Mouse (Mus musculus) forebrain, embryonic 12.5 days (tissue): ENCODE data around the gene 2010111I01Rik. TPM values are rescaled to one million over a fixed set of nuclear protein-coding genes. Genes with fewer than 3 reads are reported as not detected.

Experiments
- ATAC-seq: fragments of 200-750 bp; cut with Nextera tagmentation; 2 replicates; pipeline ENCODE4 v1.8.0; 2017; ENCODE audit warnings: moderate TSS enrichment; ENCODE audit not compliant: low FRiP score
- H3K27ac ChIP-seq: fragments of 300-500 bp; sonication (generic); 2 replicates; pipeline ENCODE4 v1.5.1; 2016; ENCODE audit warnings: mild to moderate bottlenecking
- H3K27me3 ChIP-seq: fragments of 300-500 bp; sonication (generic); 2 replicates; pipeline ENCODE4 v1.6.1; 2016; ENCODE audit warnings: mild to moderate bottlenecking
- H3K36me3 ChIP-seq: fragments of 300-500 bp; sonication (generic); replicated peaks from 2 replicates; pipeline ENCODE4 v1.6.1; 2016; ENCODE audit warnings: mild to moderate bottlenecking
- H3K4me1 ChIP-seq: fragments of 300-500 bp; sonication (generic); 2 replicates; pipeline ENCODE4 v1.6.1; 2016
- H3K4me2 ChIP-seq: fragments of 300-500 bp; sonication (generic); 2 replicates; pipeline ENCODE4 v1.6.1; 2016; ENCODE audit warnings: mild to moderate bottlenecking, moderate library complexity
- H3K4me3 ChIP-seq: fragments of 300-500 bp; sonication (generic); replicated peaks from 2 replicates; pipeline ENCODE4 v1.5.1; 2016; ENCODE audit warnings: mild to moderate bottlenecking
- H3K9ac ChIP-seq: fragments of 300-500 bp; sonication (generic); 2 replicates; pipeline ENCODE4 v1.6.1; 2016; ENCODE audit warnings: mild to moderate bottlenecking
- H3K9me3 ChIP-seq: fragments of 300-500 bp; sonication (generic); 2 replicates; pipeline ENCODE4 v1.6.1; 2016
- WGBS: fragments of 180-500 bp; shearing (Covaris S2); methylation state at CpG from one replicate; pipeline ENCODE4 v1.1.7; 2016; 5-methylcytosine and 5-hydroxymethylcytosine counted together
- polyA plus RNA-seq: library from polyadenylated mRNA; unstranded; fragments of >200 nt; fragmentation: Nextera tagmentation; extraction: Ambion mirVana; gene quantifications from 2 replicates; pipeline ENCODE4 v1.2.1, GENCODE M21; 2016

2010111I01Rik gene
- polyA plus RNA-seq, 1 experiment from 2014 or later = 34.3 TPM

GRCm38 (mm10) chr13:63188306-63188705, 223.6 kb downstream of the 2010111I01Rik start:
- Histone ChIP-seq H3K4me3 (no peak overlapping the region), H3K27me3 (no peaks in the 10 kb centered on the region), H3K9me3 (no peaks in the 10 kb centered on the region), H3K4me2 (no peak overlapping the region), H3K9ac (no peak overlapping the region), H3K4me1 (peaks cover 22% of the 10 kb centered on the region), H3K27ac (no peak overlapping the region), H3K36me3 (no peaks in the 10 kb centered on the region)
- ATAC-seq = no peak
- WGBS = 81% methylated on average over 5 of the region's 5 CpGs

GRCm38 (mm10) chr13:63188811-63189210, 224.1 kb downstream of the 2010111I01Rik start:
- Histone ChIP-seq H3K36me3 (no peaks in the 10 kb centered on the region), H3K27me3 (no peaks in the 10 kb centered on the region), H3K27ac (no peak overlapping the region), H3K9ac (no peak overlapping the region), H3K4me1 (peaks cover 22% of the 10 kb centered on the region), H3K4me3 (no peak overlapping the region), H3K9me3 (no peaks in the 10 kb centered on the region), H3K4me2 (no peak overlapping the region)
- 55% methylated on average over 2 of the region's 2 CpGs for whole genome bisulfite sequencing
- no peak for ATAC-seq

DNA sequence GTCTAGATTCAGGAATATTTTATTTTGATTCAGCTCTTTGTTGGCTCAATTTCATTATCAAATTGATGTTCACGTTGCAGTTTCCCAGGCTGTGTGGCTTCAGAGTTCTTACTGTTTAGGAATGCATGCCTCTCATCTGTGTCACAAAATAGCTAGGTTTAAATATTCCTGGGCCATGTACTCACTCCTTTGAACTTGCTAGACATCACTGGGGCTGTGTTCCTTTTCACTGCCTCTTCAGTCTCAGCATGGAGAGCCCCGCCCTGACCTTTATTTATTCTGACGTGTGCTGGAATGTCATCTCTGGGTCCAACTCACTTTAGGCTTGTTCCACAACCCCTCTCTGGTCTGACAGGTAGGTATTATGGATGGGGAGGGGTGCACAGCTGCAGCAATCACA, 228.7 kb downstream of the 2010111I01Rik start:
- no peak for ATAC-seq
- Histone ChIP-seq H3K4me1 (0 out of 2 replicates have a peak, but pooled peaks cover 1% of the 10 kb centered on the region), H3K4me2 (no peak overlapping the region), H3K4me3 (no peak overlapping the region), H3K9ac (no peak overlapping the region), H3K36me3 (no peaks in the 10 kb centered on the region), H3K27ac (no peak overlapping the region), H3K9me3 (no peaks in the 10 kb centered on the region), H3K27me3 (no peaks in the 10 kb centered on the region)
- WGBS = 69% methylated on average over 3 of the region's 3 CpGs

GRCm38 (mm10) chr13:63198038-63198437, 233.3 kb downstream of the 2010111I01Rik start:
- no peaks in the 10 kb centered on the region for H3K27me3 ChIP-seq
- WGBS = 84% methylated on average over 1 of the region's 1 CpGs
- no peak overlapping the region for H3K4me3 ChIP-seq
- H3K36me3 ChIP-seq = no peaks in the 10 kb centered on the region
- no peak overlapping the region for H3K4me2 ChIP-seq
- peaks cover 4% of the 10 kb centered on the region; the same call in 1 of the 2 replicates for H3K4me1 ChIP-seq
- H3K9ac ChIP-seq = no peak overlapping the region
- no peaks in the 10 kb centered on the region for H3K9me3 ChIP-seq
- H3K27ac ChIP-seq = no peak overlapping the region
- no peak for ATAC-seq

DNA sequence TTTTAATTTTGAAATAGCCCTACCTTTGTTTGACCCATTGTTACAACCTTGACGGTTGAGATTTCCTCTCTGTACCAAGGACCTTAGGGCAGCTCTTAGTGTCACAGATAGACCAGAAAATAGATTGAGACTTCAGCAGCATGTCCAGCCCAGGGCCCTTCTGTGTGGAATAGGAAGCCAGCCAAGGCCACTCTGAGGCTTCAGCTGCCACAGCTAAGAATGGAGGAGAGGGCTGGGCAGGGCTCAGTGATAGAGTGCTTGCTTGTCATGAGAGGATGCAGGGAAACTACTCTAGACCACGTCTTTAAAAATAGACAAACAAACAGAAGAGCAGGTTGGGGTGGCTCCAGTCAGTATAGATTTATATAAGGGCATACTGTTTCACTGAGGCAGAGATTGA, 234.9 kb downstream of the 2010111I01Rik start:
- Histone ChIP-seq H3K4me3 (no peak overlapping the region), H3K36me3 (no peaks in the 10 kb centered on the region), H3K9me3 (no peaks in the 10 kb centered on the region), H3K27ac (no peak overlapping the region), H3K4me1 (peaks cover 19% of the 10 kb centered on the region), H3K4me2 (no peak overlapping the region), H3K9ac (no peak overlapping the region), H3K27me3 (no peaks in the 10 kb centered on the region)
- WGBS = 79% methylated on average over 2 of the region's 2 CpGs
- ATAC-seq = no peak

- Histone ChIP-seq H3K27me3 (peaks cover 6% of the 10 kb centered on the region; the same call in 1 of the 2 replicates), H3K4me2 (no peak overlapping the region), H3K4me1 (peaks cover 21% of the 10 kb centered on the region), H3K9me3 (no peaks in the 10 kb centered on the region), H3K4me3 (no peak overlapping the region), H3K36me3 (no peaks in the 10 kb centered on the region), H3K27ac (no peak overlapping the region), H3K9ac (no peak overlapping the region)
- ATAC-seq = no peak
- 24% methylated on average over 8 of the region's 8 CpGs for WGBS
These were observed 239.0 kb downstream of the 2010111I01Rik start for GRCm38 (mm10) chr13:63203502-63204278.

GRCm38 (mm10) chr13:63205750-63206149, 241.1 kb downstream of the 2010111I01Rik start:
- WGBS = 72% methylated on average over 4 of the region's 4 CpGs
- H3K36me3 ChIP-seq = no peaks in the 10 kb centered on the region
- H3K27me3 ChIP-seq = peaks cover 6% of the 10 kb centered on the region; the same call in 1 of the 2 replicates
- no peak for ATAC-seq
- no peak overlapping the region for H3K9ac ChIP-seq
- H3K9me3 ChIP-seq = no peaks in the 10 kb centered on the region
- H3K27ac ChIP-seq = no peak overlapping the region
- H3K4me1 ChIP-seq = peaks cover 21% of the 10 kb centered on the region
- H3K4me2 ChIP-seq = no peak overlapping the region
- no peak overlapping the region for H3K4me3 ChIP-seq

DNA sequence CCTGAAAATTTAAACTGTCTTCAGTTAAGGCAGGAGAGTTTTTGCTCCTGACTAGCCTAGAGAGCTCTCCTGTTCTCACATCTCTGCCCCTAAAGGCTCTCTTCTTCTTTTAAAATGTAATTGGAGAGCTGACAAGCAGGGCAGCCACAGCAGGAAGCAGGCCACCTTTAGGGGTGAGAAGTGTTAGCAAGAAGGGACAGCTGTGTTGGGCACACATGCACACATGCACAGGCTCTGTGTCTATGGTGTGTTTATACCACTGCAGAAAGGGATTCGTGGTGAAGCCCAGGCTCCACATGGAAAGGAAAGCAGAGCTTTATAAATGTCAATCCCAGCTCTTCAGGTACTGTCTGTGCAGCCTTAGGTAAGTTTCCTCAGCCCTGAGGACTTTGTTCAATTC, 241.7 kb downstream of the 2010111I01Rik start:
- no peak for ATAC-seq
- no peak overlapping the region for H3K4me3 ChIP-seq

GRCm38 (mm10) chr13:63216537-63216936, 251.8 kb downstream of the 2010111I01Rik start:
- H3K9me3 ChIP-seq = no peaks in the 10 kb centered on the region
- ATAC-seq = no peak
- H3K4me1 ChIP-seq = no peaks in the 10 kb centered on the region
- H3K4me3 ChIP-seq = no peak overlapping the region
- no peak overlapping the region for H3K4me2 ChIP-seq
- H3K9ac ChIP-seq = no peak overlapping the region
- H3K27ac ChIP-seq = no peak overlapping the region
- no peaks in the 10 kb centered on the region for H3K27me3 ChIP-seq
- 0 out of 2 replicates have a peak, but pooled peaks cover 4% of the 10 kb centered on the region for H3K36me3 ChIP-seq

More for the DNA sequence above, 241.7 kb downstream of the 2010111I01Rik start:
- WGBS = 59% methylated on average over 1 of the region's 1 CpGs
- Histone ChIP-seq H3K4me1 (peaks cover 21% of the 10 kb centered on the region), H3K9ac (no peak overlapping the region), H3K27ac (no peak overlapping the region), H3K36me3 (no peaks in the 10 kb centered on the region), H3K9me3 (no peaks in the 10 kb centered on the region), H3K27me3 (peaks cover 6% of the 10 kb centered on the region; the same call in 1 of the 2 replicates), H3K4me2 (no peak overlapping the region)

GRCm38 (mm10) chr13:63223026-63223770, 258.5 kb downstream of the 2010111I01Rik start:
- no peaks in the 10 kb centered on the region for H3K36me3 ChIP-seq
- WGBS = 97% methylated on average over 8 of the region's 8 CpGs
- no peak for ATAC-seq

DNA sequence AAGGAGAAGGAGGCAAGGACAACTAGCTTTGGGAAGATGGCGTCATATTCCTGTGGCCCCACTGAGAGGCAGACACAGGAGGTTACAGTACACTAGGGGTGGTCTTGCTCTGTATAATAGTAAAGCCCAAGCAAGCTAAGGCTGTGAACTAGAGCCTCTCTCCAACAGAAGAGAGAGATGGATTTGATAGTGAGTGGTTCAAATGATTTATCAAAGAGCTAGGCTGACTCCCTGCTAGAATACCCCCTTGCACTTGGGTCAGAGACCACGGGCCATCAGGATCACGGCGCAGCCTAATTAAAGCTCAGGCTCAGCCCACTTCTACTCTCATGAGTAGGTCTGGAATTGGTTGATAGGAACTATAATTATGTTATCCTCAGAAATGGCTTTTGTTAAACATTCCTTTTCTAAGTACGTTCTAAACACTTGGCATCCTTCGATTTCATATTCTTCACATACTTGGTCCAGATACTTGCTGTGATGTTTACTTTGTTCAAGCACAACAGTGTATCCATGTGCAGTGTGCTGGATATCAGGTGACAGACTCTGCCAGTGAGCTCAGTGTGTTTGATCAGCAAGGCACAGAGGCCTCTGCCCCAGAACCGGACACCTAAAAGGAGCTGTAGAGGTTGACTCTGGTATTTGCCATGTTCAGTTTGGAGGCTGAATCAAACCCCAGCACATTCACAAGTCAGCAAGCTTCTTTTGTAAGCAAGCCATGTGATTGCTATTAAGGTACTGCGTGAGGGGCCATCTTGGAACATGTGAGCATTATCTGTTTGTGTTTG, 261.3 kb downstream of the 2010111I01Rik start:
- Histone ChIP-seq H3K4me2 (no peak overlapping the region), H3K4me3 (no peak overlapping the region), H3K9me3 (no peaks in the 10 kb centered on the region), H3K27ac (no peak overlapping the region), H3K4me1 (no peaks in the 10 kb centered on the region), H3K27me3 (no peaks in the 10 kb centered on the region), H3K36me3 (no peaks in the 10 kb centered on the region), H3K9ac (no peak overlapping the region)
- 88% methylated on average over 8 of the region's 8 CpGs for WGBS
- no peak for ATAC-seq

More at GRCm38 (mm10) chr13:63223026-63223770, 258.5 kb downstream of the 2010111I01Rik start:
- no peak overlapping the region for H3K9ac ChIP-seq
- H3K27me3 ChIP-seq = no peaks in the 10 kb centered on the region
- no peak overlapping the region for H3K27ac ChIP-seq
- H3K4me1 ChIP-seq = no peaks in the 10 kb centered on the region
- no peaks in the 10 kb centered on the region for H3K9me3 ChIP-seq
- no peak overlapping the region for H3K4me2 ChIP-seq
- H3K4me3 ChIP-seq = no peak overlapping the region

DNA sequence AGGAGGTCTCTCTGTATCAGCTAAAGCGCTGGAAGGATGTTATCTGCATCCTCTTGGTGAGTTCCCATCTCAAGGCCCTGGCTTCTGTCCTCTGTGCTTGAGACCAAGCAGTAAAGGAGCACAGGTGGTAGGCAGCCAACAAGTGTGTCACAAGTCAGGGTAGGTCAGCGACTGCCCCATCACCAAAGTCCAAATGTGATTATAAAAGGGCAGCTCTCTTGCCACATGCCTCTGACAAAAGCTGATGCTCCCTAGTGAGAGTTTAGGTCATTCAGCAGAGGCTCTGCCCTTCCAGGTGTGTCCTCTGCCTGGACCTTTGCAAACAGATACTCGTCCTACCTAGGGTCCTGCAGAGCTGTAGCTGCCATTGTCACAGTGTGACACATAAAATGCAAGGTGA, 263.1 kb downstream of the 2010111I01Rik start:
- Histone ChIP-seq H3K27ac (no peak overlapping the region), H3K4me1 (peaks cover 9% of the 10 kb centered on the region; the same call in 1 of the 2 replicates), H3K9me3 (no peaks in the 10 kb centered on the region), H3K27me3 (no peaks in the 10 kb centered on the region), H3K4me2 (no peak overlapping the region), H3K36me3 (no peaks in the 10 kb centered on the region), H3K9ac (no peak overlapping the region), H3K4me3 (no peak overlapping the region)
- no peak for ATAC-seq
- WGBS = 84% methylated on average over 3 of the region's 3 CpGs
